Mouse (Mus musculus): ENCODE results near the gene Tango6. TPM values are rescaled to one million over a fixed set of nuclear protein-coding genes. Genes with fewer than 3 reads are reported as not detected.

Tango6 gene
- polyA plus RNA-seq, 1 experiment from 2014 or later = 9.1 TPM

GRCm38 (mm10) chr8:106743361-106743760 lies 60.5 kb downstream of the Tango6 start:
- 90% methylated on average over 1 of the region's 1 CpGs for WGBS
- H3K4me3 ChIP-seq (ENCODE audit: low read depth, low read length) = no peak overlapping the region
- H3K36me3 ChIP-seq (ENCODE audit: control insufficient read depth, insufficient read depth, low read length) = peaks cover 25% of the 10 kb centered on the region
- H3K27me3 ChIP-seq (replicated peaks; ENCODE audit: control insufficient read depth, insufficient read depth, low read length) = no peaks in the 10 kb centered on the region
- no peak for DNase-seq (ENCODE audit: low spot score)
- no peak overlapping the region for H3K4me2 ChIP-seq (ENCODE audit: low read length)
- no peak for ATAC-seq (replicated peaks; ENCODE audit: low FRiP score, low TSS enrichment, low read depth)
- H3K27ac ChIP-seq (ENCODE audit: low read depth) = no peak overlapping the region
- H3K9me3 ChIP-seq (ENCODE audit: control insufficient read depth, low read length) = no peaks in the 10 kb centered on the region
- no peaks in the 10 kb centered on the region for H3K4me1 ChIP-seq (replicated peaks; ENCODE audit: control insufficient read depth, insufficient read depth, low read length)
- no peak overlapping the region for H3K9ac ChIP-seq (ENCODE audit: low read length)

DNA sequence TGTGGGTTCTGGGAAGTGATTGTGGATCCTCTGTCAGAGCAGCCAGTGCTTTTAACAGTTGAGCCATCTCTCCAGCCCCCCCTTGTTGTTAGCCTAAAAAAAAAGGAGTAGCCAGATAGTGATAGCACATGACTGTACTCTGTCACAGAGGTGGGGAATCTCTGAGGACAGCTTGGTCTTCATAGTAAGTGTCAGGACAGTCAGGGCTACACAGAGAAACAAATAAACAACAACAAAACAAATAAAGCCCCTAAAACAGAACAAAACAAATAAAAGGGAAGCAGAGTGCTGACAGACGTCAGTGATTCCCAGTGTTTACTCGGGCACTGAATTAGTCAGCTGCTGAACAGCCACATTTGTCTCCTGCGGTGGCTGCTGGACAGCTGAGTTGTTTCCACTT lies 70.6 kb downstream of the Tango6 start:
- DNase-seq (ENCODE audit: low spot score) (no peak), ATAC-seq (replicated peaks; ENCODE audit: low FRiP score, low TSS enrichment, low read depth) (no peak)
- no peak overlapping the region for H3K27ac ChIP-seq (ENCODE audit: low read depth)
- H3K9me3 ChIP-seq (ENCODE audit: control insufficient read depth, low read length) = no peaks in the 10 kb centered on the region
- H3K9ac ChIP-seq (ENCODE audit: low read length) = no peak overlapping the region
- no peaks in the 10 kb centered on the region for H3K36me3 ChIP-seq (ENCODE audit: control insufficient read depth, insufficient read depth, low read length)
- no peaks in the 10 kb centered on the region for H3K27me3 ChIP-seq (replicated peaks; ENCODE audit: control insufficient read depth, insufficient read depth, low read length)
- 53% methylated on average over 3 of the region's 3 CpGs for WGBS
- H3K4me1 ChIP-seq (replicated peaks; ENCODE audit: control insufficient read depth, insufficient read depth, low read length) = no peaks in the 10 kb centered on the region
- no peak overlapping the region for H3K4me2 ChIP-seq (ENCODE audit: low read length)
- no peak overlapping the region for H3K4me3 ChIP-seq (ENCODE audit: low read depth, low read length)

GRCm38 (mm10) chr8:106761317-106761716 lies 78.4 kb downstream of the Tango6 start:
- Histone ChIP-seq H3K4me3 (ENCODE audit: low read depth, low read length) (no peak overlapping the region), H3K36me3 (ENCODE audit: control insufficient read depth, insufficient read depth, low read length) (no peaks in the 10 kb centered on the region), H3K27ac (ENCODE audit: low read depth) (peak overlapping the region; percentile 62; the same call in 1 of the 2 replicates), H3K9me3 (ENCODE audit: control insufficient read depth, low read length) (no peaks in the 10 kb centered on the region), H3K4me2 (ENCODE audit: low read length) (no peak overlapping the region), H3K27me3 (replicated peaks; ENCODE audit: control insufficient read depth, insufficient read depth, low read length) (no peaks in the 10 kb centered on the region), H3K4me1 (replicated peaks; ENCODE audit: control insufficient read depth, insufficient read depth, low read length) (peaks cover 18% of the 10 kb centered on the region), H3K9ac (ENCODE audit: low read length) (no peak overlapping the region)
- DNase-seq (ENCODE audit: low spot score) (no peak), ATAC-seq (replicated peaks; ENCODE audit: low FRiP score, low TSS enrichment, low read depth) (no peak)
- 43% methylated on average over 4 of the region's 4 CpGs for WGBS

GRCm38 (mm10) chr8:106761867-106762523 lies 79.1 kb downstream of the Tango6 start:
- Histone ChIP-seq H3K4me3 (ENCODE audit: low read depth, low read length) (no peak overlapping the region), H3K4me2 (ENCODE audit: low read length) (no peak overlapping the region), H3K9ac (ENCODE audit: low read length) (no peak overlapping the region), H3K4me1 (replicated peaks; ENCODE audit: control insufficient read depth, insufficient read depth, low read length) (peaks cover 18% of the 10 kb centered on the region), H3K9me3 (ENCODE audit: control insufficient read depth, low read length) (no peaks in the 10 kb centered on the region), H3K27ac (ENCODE audit: low read depth) (peak overlapping the region; percentile 54), H3K36me3 (ENCODE audit: control insufficient read depth, insufficient read depth, low read length) (no peaks in the 10 kb centered on the region), H3K27me3 (replicated peaks; ENCODE audit: control insufficient read depth, insufficient read depth, low read length) (no peaks in the 10 kb centered on the region)
- ATAC-seq (replicated peaks; ENCODE audit: low FRiP score, low TSS enrichment, low read depth) = no peak
- WGBS = 31% methylated on average over 7 of the region's 7 CpGs
- peak; percentile 61 for DNase-seq (ENCODE audit: low spot score)

DNA sequence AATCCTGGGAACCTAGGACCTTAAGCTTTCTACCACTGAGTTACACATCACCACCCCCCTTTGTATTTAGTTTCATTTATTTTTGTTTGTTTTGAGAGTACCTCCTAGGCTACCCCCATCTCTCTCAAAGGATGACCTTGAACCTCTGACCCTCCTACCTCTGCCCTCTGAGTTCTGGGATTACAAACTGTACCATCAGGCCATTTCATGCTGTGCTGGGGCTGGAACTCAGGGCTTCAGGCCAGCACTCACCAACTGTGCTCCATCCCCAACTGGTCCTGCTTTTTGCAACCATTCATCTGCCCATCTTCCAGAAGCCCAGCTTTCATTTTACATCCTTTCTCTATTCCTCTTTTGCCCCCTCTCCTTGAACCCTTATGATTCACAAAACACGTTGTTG lies 81.7 kb downstream of the Tango6 start:
- no peaks in the 10 kb centered on the region for H3K27me3 ChIP-seq (replicated peaks; ENCODE audit: control insufficient read depth, insufficient read depth, low read length)
- no peaks in the 10 kb centered on the region for H3K36me3 ChIP-seq (ENCODE audit: control insufficient read depth, insufficient read depth, low read length)
- H3K4me3 ChIP-seq (ENCODE audit: low read depth, low read length) = no peak overlapping the region
- no peak overlapping the region for H3K27ac ChIP-seq (ENCODE audit: low read depth)
- WGBS = 82% methylated on average over 1 of the region's 1 CpGs
- H3K9me3 ChIP-seq (ENCODE audit: control insufficient read depth, low read length) = no peaks in the 10 kb centered on the region
- ATAC-seq (replicated peaks; ENCODE audit: low FRiP score, low TSS enrichment, low read depth) = no peak
- H3K4me1 ChIP-seq (replicated peaks; ENCODE audit: control insufficient read depth, insufficient read depth, low read length) = peaks cover 18% of the 10 kb centered on the region
- DNase-seq (ENCODE audit: low spot score) = no peak
- H3K4me2 ChIP-seq (ENCODE audit: low read length) = no peak overlapping the region
- H3K9ac ChIP-seq (ENCODE audit: low read length) = no peak overlapping the region

GRCm38 (mm10) chr8:106765570-106765969 lies 82.7 kb downstream of the Tango6 start:
- Histone ChIP-seq H3K4me2 (ENCODE audit: low read length) (no peak overlapping the region), H3K4me3 (ENCODE audit: low read depth, low read length) (no peak overlapping the region), H3K27ac (ENCODE audit: low read depth) (no peak overlapping the region), H3K36me3 (ENCODE audit: control insufficient read depth, insufficient read depth, low read length) (no peaks in the 10 kb centered on the region), H3K4me1 (replicated peaks; ENCODE audit: control insufficient read depth, insufficient read depth, low read length) (peaks cover 18% of the 10 kb centered on the region), H3K9me3 (ENCODE audit: control insufficient read depth, low read length) (no peaks in the 10 kb centered on the region), H3K9ac (ENCODE audit: low read length) (no peak overlapping the region), H3K27me3 (replicated peaks; ENCODE audit: control insufficient read depth, insufficient read depth, low read length) (no peaks in the 10 kb centered on the region)
- DNase-seq (ENCODE audit: low spot score) (no peak), ATAC-seq (replicated peaks; ENCODE audit: low FRiP score, low TSS enrichment, low read depth) (no peak)
- WGBS = 97% methylated on average over 2 of the region's 2 CpGs

- no peak for DNase-seq (ENCODE audit: low spot score)
- no peaks in the 10 kb centered on the region for H3K36me3 ChIP-seq (ENCODE audit: control insufficient read depth, insufficient read depth, low read length)
- no peaks in the 10 kb centered on the region for H3K27me3 ChIP-seq (replicated peaks; ENCODE audit: control insufficient read depth, insufficient read depth, low read length)
- H3K27ac ChIP-seq (ENCODE audit: low read depth) = no peak overlapping the region
- H3K4me1 ChIP-seq (replicated peaks; ENCODE audit: control insufficient read depth, insufficient read depth, low read length) = peaks cover 8% of the 10 kb centered on the region
- no peak for ATAC-seq (replicated peaks; ENCODE audit: low FRiP score, low TSS enrichment, low read depth)
- no peaks in the 10 kb centered on the region for H3K9me3 ChIP-seq (ENCODE audit: control insufficient read depth, low read length)
- H3K4me3 ChIP-seq (ENCODE audit: low read depth, low read length) = no peak overlapping the region
- WGBS = 89% methylated on average over 5 of the region's 5 CpGs
- no peak overlapping the region for H3K4me2 ChIP-seq (ENCODE audit: low read length)
- H3K9ac ChIP-seq (ENCODE audit: low read length) = no peak overlapping the region
These were observed 83.9 kb downstream of the Tango6 start for GRCm38 (mm10) chr8:106766736-106767135.

DNA sequence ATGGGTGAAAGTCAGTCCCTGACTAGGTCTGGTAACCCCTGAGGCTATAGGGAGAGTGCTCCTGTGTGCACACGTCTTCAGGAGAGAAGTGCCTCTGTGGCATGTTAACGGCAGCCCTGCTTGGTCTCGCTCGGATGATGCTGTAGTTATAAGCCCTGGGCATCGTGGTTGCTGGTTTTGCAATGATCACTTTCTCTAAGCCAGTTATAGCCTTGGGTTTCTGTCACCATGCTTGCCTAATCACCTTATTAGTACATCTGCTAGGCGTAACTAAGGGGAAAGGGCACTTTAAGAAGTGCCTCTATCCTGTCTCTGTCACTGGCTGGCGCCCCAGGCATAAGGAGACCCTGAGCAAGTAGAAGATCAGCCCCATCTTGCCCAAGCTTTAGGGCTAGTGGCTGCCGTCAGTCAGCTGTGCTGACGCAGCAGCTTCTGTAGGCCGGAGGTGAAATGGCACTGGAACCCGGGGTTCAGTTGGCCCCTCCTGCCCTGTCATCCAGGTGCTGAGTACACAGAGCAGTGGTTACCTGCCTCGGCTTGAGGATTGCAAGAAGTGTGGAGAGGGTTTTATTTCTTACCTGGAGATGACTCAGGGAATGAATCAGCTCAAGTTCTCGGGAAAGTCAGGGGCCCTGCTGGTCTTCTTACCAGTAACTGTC lies 86.4 kb downstream of the Tango6 start:
- Histone ChIP-seq H3K27me3 (replicated peaks; ENCODE audit: control insufficient read depth, insufficient read depth, low read length) (no peaks in the 10 kb centered on the region), H3K36me3 (ENCODE audit: control insufficient read depth, insufficient read depth, low read length) (no peaks in the 10 kb centered on the region), H3K4me3 (ENCODE audit: low read depth, low read length) (no peak overlapping the region), H3K9me3 (ENCODE audit: control insufficient read depth, low read length) (no peaks in the 10 kb centered on the region), H3K9ac (ENCODE audit: low read length) (no peak overlapping the region), H3K27ac (ENCODE audit: low read depth) (no peak overlapping the region), H3K4me2 (ENCODE audit: low read length) (no peak overlapping the region), H3K4me1 (replicated peaks; ENCODE audit: control insufficient read depth, insufficient read depth, low read length) (no peaks in the 10 kb centered on the region)
- DNase-seq (ENCODE audit: low spot score) (no peak), ATAC-seq (replicated peaks; ENCODE audit: low FRiP score, low TSS enrichment, low read depth) (no peak)
- 78% methylated on average over 13 of the region's 13 CpGs for WGBS

Measured in intestine, embryonic 14.5 days (tissue).